Mouse (Mus musculus): ENCODE results near the gene Hoxb2.

- no peak for TF ChIP-seq CTCF (IDR thresholded peaks at IDR 0.05; ENCODE audit: borderline replicate concordance, insufficient read depth, low read depth, low read length)
- no peak for TF ChIP-seq POLR2A (IDR thresholded peaks at IDR 0.05; ENCODE audit: borderline replicate concordance, insufficient read depth, low read length)
Observed at GRCm38 (mm10) chr11:96316696-96317607, 33.4 kb upstream of the Hoxb2 start.

Data from cerebellum, adult 2 months (tissue).